Mouse (Mus musculus) small intestine, adult 2 months (tissue): Measurements from ENCODE around the gene Ager.

ENCODE experiments used
- CTCF ChIP-seq: fragments of 200-500 bp; IDR thresholded peaks from 2 replicates; pipeline ENCODE4 v1.5.1; 2012; ENCODE audit warnings: low read depth, mild to moderate bottlenecking, control low read depth, inconsistent platforms, low read length, moderate library complexity, mixed read lengths; ENCODE audit not compliant: insufficient replicate concordance, insufficient read length; ENCODE audit errors: extremely low read depth
- POLR2A ChIP-seq: fragments of 200-500 bp; IDR thresholded peaks from 2 replicates; pipeline ENCODE4 v1.6.1; 2012; ENCODE audit warnings: low read depth, mild to moderate bottlenecking, control low read depth, inconsistent platforms, low read length, moderate library complexity

DNA sequence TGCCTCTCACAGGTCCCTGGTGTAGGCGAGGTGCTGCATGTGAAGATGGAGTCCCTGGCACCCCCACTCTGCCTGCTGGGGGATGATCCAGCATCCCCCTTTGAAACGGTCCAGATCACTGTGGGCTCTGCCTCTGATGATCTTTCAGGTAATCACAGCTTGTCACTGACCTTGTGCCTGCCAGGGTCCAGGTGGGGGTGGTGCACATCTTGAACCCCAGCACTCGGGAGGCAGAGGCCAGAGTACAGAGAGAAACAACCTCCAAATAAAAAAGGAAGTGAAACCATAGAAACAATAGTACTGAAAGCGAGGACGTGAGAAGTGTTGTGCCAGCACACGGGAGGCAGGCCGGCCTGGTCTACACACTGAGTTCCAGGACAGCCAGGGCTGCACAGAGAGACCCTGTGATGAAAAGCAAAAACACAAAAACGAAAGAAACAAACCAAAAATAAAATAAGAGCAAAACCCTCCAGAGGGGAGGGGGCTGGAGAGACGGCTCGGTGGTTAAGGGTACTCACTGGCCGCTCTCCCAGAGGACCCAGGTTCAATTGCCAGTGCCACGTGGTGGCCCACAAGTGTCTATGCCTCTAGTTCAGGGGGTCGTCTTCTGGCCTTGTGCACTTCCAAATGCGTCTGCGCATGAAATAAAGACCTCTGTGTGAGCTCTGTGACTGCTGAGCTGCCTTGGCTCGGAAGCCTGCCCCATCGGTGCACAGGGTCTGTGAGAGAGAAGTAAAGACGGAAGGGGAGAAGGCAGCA is 51.6 kb downstream of the Ager start:
- TF ChIP-seq CTCF = no peak
- no peak for TF ChIP-seq POLR2A
